Mouse (Mus musculus): ENCODE measurements around the gene Susd1. TPM values are rescaled to one million over a fixed set of nuclear protein-coding genes. Genes with fewer than 3 reads are reported as not detected.

Gene Susd1
- polyA plus RNA-seq, 1 experiment from 2014 or later, result 6.3 TPM

GRCm38 (mm10) chr4:59321181-59322008 is 117.0 kb downstream of the Susd1 start:
- ATAC-seq (replicated peaks; ENCODE audit: low FRiP score, low read depth) (no peak), DNase-seq (ENCODE audit: low spot score) (peak; percentile 39)
- Histone ChIP-seq H3K9ac (ENCODE audit: low read depth, low read length) (no peak overlapping the region), H3K4me1 (replicated peaks; ENCODE audit: insufficient read depth, low read length) (no peaks in the 10 kb centered on the region), H3K27me3 (ENCODE audit: insufficient read depth, low read length) (no peaks in the 10 kb centered on the region), H3K36me3 (ENCODE audit: insufficient read depth, low read length) (no peaks in the 10 kb centered on the region), H3K4me3 (replicated peaks; ENCODE audit: low read depth, low read length) (no peak overlapping the region), H3K9me3 (replicated peaks; ENCODE audit: low read length) (no peaks in the 10 kb centered on the region), H3K27ac (no peak overlapping the region), H3K4me2 (ENCODE audit: low read length) (no peak overlapping the region)
- 72% methylated on average over 12 of the region's 12 CpGs for WGBS
- TF ChIP-seq CTCF (IDR thresholded peaks at IDR 0.05; ENCODE audit: low read depth), result no peak

- WGBS, result 58% methylated on average over 9 of the region's 9 CpGs
- TF ChIP-seq CTCF (IDR thresholded peaks at IDR 0.05; ENCODE audit: low read depth), result no peak
Observed at GRCm38 (mm10) chr4:59319136-59319941, 119.1 kb downstream of the Susd1 start.

GRCm38 (mm10) chr4:59318602-59319001 is 119.8 kb downstream of the Susd1 start:
- H3K4me2 ChIP-seq (ENCODE audit: low read length), result no peak overlapping the region
- DNase-seq (ENCODE audit: low spot score) (no peak), ATAC-seq (replicated peaks; ENCODE audit: low FRiP score, low read depth) (no peak)
- WGBS, result 92% methylated on average over 6 of the region's 6 CpGs
- no peaks in the 10 kb centered on the region for H3K9me3 ChIP-seq (replicated peaks; ENCODE audit: low read length)
- no peak overlapping the region for H3K27ac ChIP-seq
- no peak overlapping the region for H3K9ac ChIP-seq (ENCODE audit: low read depth, low read length)
- H3K4me3 ChIP-seq (replicated peaks; ENCODE audit: low read depth, low read length), result no peak overlapping the region
- H3K36me3 ChIP-seq (ENCODE audit: insufficient read depth, low read length), result no peaks in the 10 kb centered on the region
- H3K4me1 ChIP-seq (replicated peaks; ENCODE audit: insufficient read depth, low read length), result no peaks in the 10 kb centered on the region
- no peak for TF ChIP-seq CTCF (IDR thresholded peaks at IDR 0.05; ENCODE audit: low read depth)
- H3K27me3 ChIP-seq (ENCODE audit: insufficient read depth, low read length), result no peaks in the 10 kb centered on the region

More at GRCm38 (mm10) chr4:59319136-59319941, 119.1 kb downstream of the Susd1 start:
- no peak overlapping the region for H3K27ac ChIP-seq
- H3K4me1 ChIP-seq (replicated peaks; ENCODE audit: insufficient read depth, low read length), result no peaks in the 10 kb centered on the region
- H3K4me2 ChIP-seq (ENCODE audit: low read length), result no peak overlapping the region
- ATAC-seq (replicated peaks; ENCODE audit: low FRiP score, low read depth) (no peak), DNase-seq (ENCODE audit: low spot score) (no peak)
- H3K9ac ChIP-seq (ENCODE audit: low read depth, low read length), result no peak overlapping the region
- H3K36me3 ChIP-seq (ENCODE audit: insufficient read depth, low read length), result no peaks in the 10 kb centered on the region
- H3K27me3 ChIP-seq (ENCODE audit: insufficient read depth, low read length), result no peaks in the 10 kb centered on the region
- H3K9me3 ChIP-seq (replicated peaks; ENCODE audit: low read length), result no peaks in the 10 kb centered on the region
- H3K4me3 ChIP-seq (replicated peaks; ENCODE audit: low read depth, low read length), result no peak overlapping the region

- H3K27ac ChIP-seq, result no peak overlapping the region
- no peak overlapping the region for H3K9ac ChIP-seq (ENCODE audit: low read depth, low read length)
- H3K9me3 ChIP-seq (replicated peaks; ENCODE audit: low read length), result no peaks in the 10 kb centered on the region
- H3K4me2 ChIP-seq (ENCODE audit: low read length), result no peak overlapping the region
- TF ChIP-seq CTCF (IDR thresholded peaks at IDR 0.05; ENCODE audit: low read depth), result no peak
- ATAC-seq (replicated peaks; ENCODE audit: low FRiP score, low read depth) (peak; percentile 65), DNase-seq (ENCODE audit: low spot score) (peak; percentile 66)
- no peaks in the 10 kb centered on the region for H3K36me3 ChIP-seq (ENCODE audit: insufficient read depth, low read length)
- no peaks in the 10 kb centered on the region for H3K4me1 ChIP-seq (replicated peaks; ENCODE audit: insufficient read depth, low read length)
- no peak overlapping the region for H3K4me3 ChIP-seq (replicated peaks; ENCODE audit: low read depth, low read length)
- WGBS, result 60% methylated on average over 15 of the region's 15 CpGs
- no peaks in the 10 kb centered on the region for H3K27me3 ChIP-seq (ENCODE audit: insufficient read depth, low read length)
Observed at GRCm38 (mm10) chr4:59315553-59316405, 122.7 kb downstream of the Susd1 start.

- H3K9ac ChIP-seq (ENCODE audit: low read depth, low read length), result no peak overlapping the region
- 0 out of 2 replicates have a peak, but pooled peaks have one; percentile 36 for ATAC-seq (replicated peaks; ENCODE audit: low FRiP score, low read depth)
- no peak overlapping the region for H3K4me3 ChIP-seq (replicated peaks; ENCODE audit: low read depth, low read length)
- H3K4me1 ChIP-seq (replicated peaks; ENCODE audit: insufficient read depth, low read length), result no peaks in the 10 kb centered on the region
- H3K4me2 ChIP-seq (ENCODE audit: low read length), result no peak overlapping the region
- H3K9me3 ChIP-seq (replicated peaks; ENCODE audit: low read length), result no peaks in the 10 kb centered on the region
- H3K36me3 ChIP-seq (ENCODE audit: insufficient read depth, low read length), result no peaks in the 10 kb centered on the region
- TF ChIP-seq CTCF (IDR thresholded peaks at IDR 0.05; ENCODE audit: low read depth), result no peak
- H3K27me3 ChIP-seq (ENCODE audit: insufficient read depth, low read length), result no peaks in the 10 kb centered on the region
- 56% methylated on average over 3 of the region's 3 CpGs for WGBS
- H3K27ac ChIP-seq, result no peak overlapping the region
- DNase-seq (ENCODE audit: low spot score), result no peak
Observed at GRCm38 (mm10) chr4:59314939-59315552, 123.4 kb downstream of the Susd1 start.
